Mouse (Mus musculus) kidney, adult 2 months (tissue): ENCODE data around the gene Stx12. TPM values are rescaled to one million over a fixed set of nuclear protein-coding genes. Genes with fewer than 3 reads are reported as not detected.

Experiments
- DNase-seq: peaks from one replicate; pipeline ENCODE4 v3.0.0; 2021
- H3K27ac ChIP-seq: fragments of 200-500 bp; 2 replicates; pipeline ENCODE4 v1.5.1; 2012; ENCODE audit warnings: low read depth, low read length, control low read depth, inconsistent platforms; ENCODE audit not compliant: insufficient read depth
- H3K27me3 ChIP-seq: fragments of 200-500 bp; replicated peaks from 2 replicates; pipeline ENCODE4 v1.6.1; 2012; ENCODE audit warnings: mild to moderate bottlenecking, moderate library complexity, low read length, inconsistent platforms; ENCODE audit not compliant: control insufficient read depth, insufficient read depth
- H3K36me3 ChIP-seq: fragments of 200-500 bp; 2 replicates; pipeline ENCODE4 v1.6.1; 2012; ENCODE audit warnings: mild to moderate bottlenecking, moderate library complexity, low read length, inconsistent platforms; ENCODE audit not compliant: control insufficient read depth, insufficient read depth
- H3K4me1 ChIP-seq: fragments of 200-500 bp; 2 replicates; pipeline ENCODE4 v1.6.1; 2011; ENCODE audit warnings: low read length; ENCODE audit not compliant: control insufficient read depth, insufficient read depth
- H3K4me3 ChIP-seq: fragments of 200-500 bp; 2 replicates; pipeline ENCODE4 v1.5.1; 2011; ENCODE audit warnings: mild to moderate bottlenecking, low read depth, low read length, control low read depth; ENCODE audit not compliant: insufficient read depth
- CTCF ChIP-seq: fragments of 200-500 bp; conservative IDR thresholded peaks from 2 replicates; pipeline ENCODE4 v1.5.1; 2011; ENCODE audit warnings: low read depth, mild to moderate bottlenecking, control low read depth, low read length, moderate library complexity, mixed read lengths; ENCODE audit not compliant: insufficient read depth, insufficient read length
- POLR2A ChIP-seq: fragments of 200-500 bp; IDR thresholded peaks from one replicate; pipeline ENCODE4 v1.6.1; 2011; ENCODE audit warnings: low read depth, low read length, control low read depth
- WGBS: fragments of 180-500 bp; shearing (Covaris S2); methylation state at CpG from one replicate; pipeline ENCODE4 v1.1.7; 2018; 5-methylcytosine and 5-hydroxymethylcytosine counted together
- polyA plus RNA-seq: library from polyadenylated mRNA; depleted of rRNA; stranded (reverse); fragments of >200 nt; gene quantifications from 2 replicates; pipeline ENCODE4 v1.2.3, GENCODE M21; 2012

The Stx12 gene
- polyA plus RNA-seq, 1 experiment, result 21.0 TPM

- Histone ChIP-seq H3K27ac (no peak overlapping the region), H3K4me1 (no peaks in the 10 kb centered on the region), H3K4me3 (no peak overlapping the region), H3K27me3 (no peaks in the 10 kb centered on the region), H3K36me3 (peaks cover 13% of the 10 kb centered on the region)
- TF ChIP-seq CTCF, result no peak
- no peak for TF ChIP-seq POLR2A
- 84% methylated on average over 2 of the region's 2 CpGs for WGBS
- no peak for DNase-seq
These were observed 19.5 kb downstream of the Stx12 start for GRCm38 (mm10) chr4:132864856-132865255.

DNA sequence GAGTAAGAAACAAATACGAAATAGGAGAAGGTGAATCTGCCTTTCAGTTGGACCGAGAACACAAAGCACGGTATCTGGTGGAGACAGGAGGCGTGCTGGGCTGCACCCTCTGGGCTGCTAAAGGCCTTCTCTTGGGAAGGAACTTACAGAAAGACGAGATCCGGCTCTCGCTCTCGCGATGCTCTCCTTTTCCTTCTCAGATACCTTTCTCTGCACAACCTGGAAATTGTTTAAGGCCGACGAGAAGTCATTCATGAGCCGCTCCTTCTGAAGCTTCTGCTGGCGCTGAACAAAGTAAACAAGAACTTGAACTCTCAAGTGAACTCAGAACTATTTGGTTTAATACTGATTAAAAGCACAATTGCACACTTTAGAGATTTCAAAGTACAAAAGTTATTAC lies 21.3 kb downstream of the Stx12 start:
- H3K4me3 ChIP-seq, result no peak overlapping the region
- TF ChIP-seq POLR2A, result no peak
- no peak for TF ChIP-seq CTCF
- no peaks in the 10 kb centered on the region for H3K4me1 ChIP-seq
- WGBS, result 89% methylated on average over 13 of the region's 13 CpGs
- H3K27me3 ChIP-seq, result no peaks in the 10 kb centered on the region
- no peak for DNase-seq
- peaks cover 12% of the 10 kb centered on the region for H3K36me3 ChIP-seq
- no peak overlapping the region for H3K27ac ChIP-seq

DNA sequence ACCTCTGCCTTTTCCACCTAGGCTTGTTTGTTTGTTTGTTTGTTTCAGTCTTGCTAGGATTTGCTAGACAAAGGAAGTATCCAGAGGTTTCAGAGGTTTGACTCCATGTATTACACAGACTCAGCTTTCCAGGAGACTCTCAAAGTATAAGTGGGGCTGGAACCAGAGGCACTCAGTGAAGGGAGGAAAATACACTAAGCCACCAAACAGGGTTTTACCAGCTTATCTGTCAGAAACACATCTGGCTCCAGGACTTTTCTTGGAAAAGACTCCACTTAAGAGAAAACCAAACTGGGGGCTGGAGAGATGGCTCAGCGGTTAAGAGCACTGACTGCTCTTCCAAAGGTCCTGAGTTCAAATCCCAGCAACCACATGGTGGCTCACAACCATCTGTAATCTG lies 23.4 kb downstream of the Stx12 start:
- TF ChIP-seq POLR2A (no peak), CTCF (no peak)
- WGBS, result 98% methylated on average over 1 of the region's 1 CpGs
- no peak for DNase-seq
- H3K36me3 ChIP-seq, result peaks cover 13% of the 10 kb centered on the region
- no peaks in the 10 kb centered on the region for H3K4me1 ChIP-seq
- no peak overlapping the region for H3K27ac ChIP-seq
- no peak overlapping the region for H3K4me3 ChIP-seq
- no peaks in the 10 kb centered on the region for H3K27me3 ChIP-seq

- Histone ChIP-seq H3K27me3 (no peaks in the 10 kb centered on the region), H3K4me1 (peaks cover 5% of the 10 kb centered on the region; the same call in 1 of the 2 replicates), H3K4me3 (no peak overlapping the region), H3K27ac (no peak overlapping the region), H3K36me3 (no peaks in the 10 kb centered on the region; the same call in 1 of the 2 replicates)
- TF ChIP-seq POLR2A (no peak), CTCF (no peak)
- DNase-seq, result no peak
- WGBS, result 86% methylated on average over 1 of the region's 1 CpGs
These were observed 40.6 kb downstream of the Stx12 start for GRCm38 (mm10) chr4:132843705-132844071.

DNA sequence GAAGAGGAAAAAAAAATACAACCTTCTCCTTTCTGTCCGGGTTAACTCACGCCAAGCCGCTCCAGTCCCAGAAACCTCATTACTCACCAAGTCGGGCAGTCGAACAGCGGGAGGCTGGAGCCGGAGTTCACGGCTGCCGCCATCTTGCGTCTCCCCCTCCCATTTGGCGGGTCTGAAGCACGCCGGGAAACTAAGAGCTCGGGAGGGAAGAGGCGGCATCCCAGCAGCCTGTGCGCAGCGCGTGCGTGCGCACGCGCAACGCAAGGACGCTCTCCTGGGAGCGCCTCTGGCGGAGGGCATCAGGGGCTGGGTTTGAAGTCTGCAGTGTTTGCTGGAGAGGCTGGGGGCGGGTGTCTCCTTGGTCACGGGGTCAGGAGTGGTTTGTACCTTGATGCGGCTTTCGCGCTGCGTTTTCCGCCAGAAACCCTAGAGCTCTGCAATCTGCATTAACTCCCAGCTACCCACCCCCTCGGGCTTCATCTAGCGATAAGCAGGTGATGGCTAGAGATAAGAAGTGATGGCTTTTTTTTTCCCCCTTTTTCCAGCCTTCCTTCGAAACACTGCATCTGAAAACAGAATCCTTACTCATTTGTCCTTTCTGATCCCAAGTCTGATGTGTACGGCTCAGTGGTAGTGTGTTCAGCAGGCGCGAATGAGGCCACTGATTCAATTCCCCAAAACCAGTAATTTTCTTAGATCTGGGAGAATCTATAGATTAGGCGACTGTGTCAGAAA lies 41.2 kb downstream of the Stx12 start, which contains the start of gene Ppp1r8:
Gene Ppp1r8, minus strand, starts transcription at position 200 of the 735 bp plus-strand sequence.
- H3K27me3 ChIP-seq, result no peaks in the 10 kb centered on the region
- H3K27ac ChIP-seq, result 0 out of 2 replicates have a peak within 1 kb of the TSS, but pooled peaks have one; percentile 33
- peak; percentile 93 for DNase-seq
- TF ChIP-seq CTCF, result no peak
- peak; percentile 87 for TF ChIP-seq POLR2A
- peak within 1 kb of the TSS; percentile 89 for H3K4me3 ChIP-seq
- 2% methylated on average over 40 of the region's 40 CpGs for WGBS
- H3K36me3 ChIP-seq, result no peaks in the 10 kb centered on the region; the same call in 1 of the 2 replicates
- peaks cover 5% of the 10 kb centered on the region; the same call in 1 of the 2 replicates for H3K4me1 ChIP-seq

DNA sequence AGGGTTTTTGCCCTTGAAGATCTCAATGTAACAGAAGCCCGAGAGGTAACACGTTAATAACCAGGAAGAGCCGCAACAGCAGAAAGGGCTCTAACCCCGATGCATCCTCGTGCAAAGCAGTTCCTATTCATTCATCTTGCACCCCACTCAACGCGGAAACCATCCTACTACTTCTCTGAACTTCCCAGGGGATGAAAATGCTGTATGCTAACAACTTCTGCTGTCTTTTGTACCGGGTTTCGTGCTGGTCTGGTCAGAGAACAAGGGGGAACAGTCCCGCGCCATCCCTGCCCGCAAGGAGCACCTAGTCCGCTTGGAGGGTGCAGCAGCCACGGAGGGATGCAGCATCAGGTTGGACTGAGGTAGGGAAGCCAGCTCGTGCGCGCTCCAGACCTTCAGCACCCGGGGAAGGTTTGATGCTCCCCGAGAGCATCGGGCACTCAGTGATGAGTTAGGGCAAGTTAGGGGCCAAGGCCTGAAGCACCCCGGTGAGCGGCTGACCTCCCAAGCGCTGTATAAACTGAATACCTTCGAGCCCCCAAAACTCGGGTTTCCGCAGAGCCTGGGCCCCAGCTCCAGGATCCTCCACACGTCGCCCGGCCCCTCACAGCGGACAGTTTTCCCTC lies 41.9 kb downstream of the Stx12 start:
- Histone ChIP-seq H3K36me3 (no peaks in the 10 kb centered on the region; the same call in 1 of the 2 replicates), H3K27me3 (no peaks in the 10 kb centered on the region), H3K27ac (no peak overlapping the region), H3K4me1 (peaks cover 5% of the 10 kb centered on the region; the same call in 1 of the 2 replicates), H3K4me3 (peak overlapping the region; percentile 89)
- peak; percentile 14 for DNase-seq
- TF ChIP-seq POLR2A (no peak), CTCF (no peak)
- WGBS, result under 1% methylated on average over 30 of the region's 30 CpGs

DNA sequence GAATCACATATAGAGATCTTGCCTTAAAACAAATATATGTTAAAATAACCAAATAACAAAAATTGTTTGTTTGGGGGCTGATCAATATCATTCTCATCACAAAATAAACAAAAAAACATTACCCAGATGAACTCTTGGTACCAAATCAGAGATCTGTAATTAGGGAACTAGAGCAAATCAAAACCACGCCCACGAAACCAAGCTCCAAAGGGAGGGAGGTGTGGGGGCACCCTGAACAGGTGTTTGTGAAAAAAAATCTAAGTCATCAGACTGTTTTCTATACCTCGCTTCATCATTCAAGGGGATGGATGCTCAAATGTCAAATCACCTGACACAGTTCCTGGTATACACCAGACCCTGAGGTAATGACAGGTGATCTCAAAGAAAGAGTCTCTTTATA lies 42.8 kb downstream of the Stx12 start:
- no peak for DNase-seq
- no peak overlapping the region for H3K27ac ChIP-seq
- H3K4me1 ChIP-seq, result peaks cover 5% of the 10 kb centered on the region; the same call in 1 of the 2 replicates
- H3K36me3 ChIP-seq, result no peaks in the 10 kb centered on the region; the same call in 1 of the 2 replicates
- no peak overlapping the region for H3K4me3 ChIP-seq
- TF ChIP-seq POLR2A (no peak), CTCF (no peak)
- no peaks in the 10 kb centered on the region for H3K27me3 ChIP-seq
- WGBS, result 76% methylated on average over 3 of the region's 3 CpGs
